Mouse (Mus musculus) kidney, adult 2 months (tissue): Measurements from ENCODE around the gene Dusp2. TPM values are rescaled to one million over a fixed set of nuclear protein-coding genes. Genes with fewer than 3 reads are reported as not detected.

Source experiments
- DNase-seq: peaks from one replicate; pipeline ENCODE4 v3.0.0; 2021
- H3K27ac ChIP-seq: fragments of 200-500 bp; 2 replicates; pipeline ENCODE4 v1.5.1; 2012; ENCODE audit warnings: low read depth, low read length, control low read depth, inconsistent platforms; ENCODE audit not compliant: insufficient read depth
- H3K27me3 ChIP-seq: fragments of 200-500 bp; replicated peaks from 2 replicates; pipeline ENCODE4 v1.6.1; 2012; ENCODE audit warnings: mild to moderate bottlenecking, moderate library complexity, low read length, inconsistent platforms; ENCODE audit not compliant: control insufficient read depth, insufficient read depth
- H3K36me3 ChIP-seq: fragments of 200-500 bp; 2 replicates; pipeline ENCODE4 v1.6.1; 2012; ENCODE audit warnings: mild to moderate bottlenecking, moderate library complexity, low read length, inconsistent platforms; ENCODE audit not compliant: control insufficient read depth, insufficient read depth
- H3K4me1 ChIP-seq: fragments of 200-500 bp; 2 replicates; pipeline ENCODE4 v1.6.1; 2011; ENCODE audit warnings: low read length; ENCODE audit not compliant: control insufficient read depth, insufficient read depth
- H3K4me3 ChIP-seq: fragments of 200-500 bp; 2 replicates; pipeline ENCODE4 v1.5.1; 2011; ENCODE audit warnings: mild to moderate bottlenecking, low read depth, low read length, control low read depth; ENCODE audit not compliant: insufficient read depth
- CTCF ChIP-seq: fragments of 200-500 bp; conservative IDR thresholded peaks from 2 replicates; pipeline ENCODE4 v1.5.1; 2011; ENCODE audit warnings: low read depth, mild to moderate bottlenecking, control low read depth, low read length, moderate library complexity, mixed read lengths; ENCODE audit not compliant: insufficient read depth, insufficient read length
- POLR2A ChIP-seq: fragments of 200-500 bp; IDR thresholded peaks from one replicate; pipeline ENCODE4 v1.6.1; 2011; ENCODE audit warnings: low read depth, low read length, control low read depth
- WGBS: fragments of 180-500 bp; shearing (Covaris S2); methylation state at CpG from one replicate; pipeline ENCODE4 v1.1.7; 2018; 5-methylcytosine and 5-hydroxymethylcytosine counted together
- polyA plus RNA-seq: library from polyadenylated mRNA; depleted of rRNA; stranded (reverse); fragments of >200 nt; gene quantifications from 2 replicates; pipeline ENCODE4 v1.2.3, GENCODE M21; 2012

Gene Dusp2
- polyA plus RNA-seq, 1 experiment, result 5.7 TPM

DNA sequence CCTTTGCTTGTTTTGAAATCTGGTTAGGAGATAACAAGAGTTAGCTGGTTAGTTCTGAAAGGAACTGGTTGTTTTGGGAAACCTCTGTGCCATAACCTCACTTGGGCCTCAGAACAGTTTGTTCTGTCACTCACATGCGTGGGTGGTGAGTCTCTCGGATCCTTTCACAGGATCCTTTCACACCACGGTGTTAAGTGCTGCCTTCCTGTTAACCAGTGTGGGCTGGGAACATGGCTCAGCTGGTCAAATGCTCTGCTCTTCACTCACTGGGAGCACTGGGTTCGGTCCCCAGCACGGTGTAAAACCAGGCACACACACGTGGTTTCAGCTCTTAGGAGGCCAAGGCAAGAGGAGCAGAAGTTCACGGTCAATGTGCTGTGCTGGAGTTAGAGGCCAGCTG, 11.5 kb upstream of the Dusp2 start:
- Histone ChIP-seq H3K27ac (no peak overlapping the region), H3K36me3 (no peaks in the 10 kb centered on the region), H3K4me1 (no peaks in the 10 kb centered on the region), H3K27me3 (no peaks in the 10 kb centered on the region), H3K4me3 (no peak overlapping the region)
- DNase-seq, result no peak
- TF ChIP-seq CTCF, result no peak
- no peak for TF ChIP-seq POLR2A
- WGBS, result 58% methylated on average over 7 of the region's 7 CpGs

DNA sequence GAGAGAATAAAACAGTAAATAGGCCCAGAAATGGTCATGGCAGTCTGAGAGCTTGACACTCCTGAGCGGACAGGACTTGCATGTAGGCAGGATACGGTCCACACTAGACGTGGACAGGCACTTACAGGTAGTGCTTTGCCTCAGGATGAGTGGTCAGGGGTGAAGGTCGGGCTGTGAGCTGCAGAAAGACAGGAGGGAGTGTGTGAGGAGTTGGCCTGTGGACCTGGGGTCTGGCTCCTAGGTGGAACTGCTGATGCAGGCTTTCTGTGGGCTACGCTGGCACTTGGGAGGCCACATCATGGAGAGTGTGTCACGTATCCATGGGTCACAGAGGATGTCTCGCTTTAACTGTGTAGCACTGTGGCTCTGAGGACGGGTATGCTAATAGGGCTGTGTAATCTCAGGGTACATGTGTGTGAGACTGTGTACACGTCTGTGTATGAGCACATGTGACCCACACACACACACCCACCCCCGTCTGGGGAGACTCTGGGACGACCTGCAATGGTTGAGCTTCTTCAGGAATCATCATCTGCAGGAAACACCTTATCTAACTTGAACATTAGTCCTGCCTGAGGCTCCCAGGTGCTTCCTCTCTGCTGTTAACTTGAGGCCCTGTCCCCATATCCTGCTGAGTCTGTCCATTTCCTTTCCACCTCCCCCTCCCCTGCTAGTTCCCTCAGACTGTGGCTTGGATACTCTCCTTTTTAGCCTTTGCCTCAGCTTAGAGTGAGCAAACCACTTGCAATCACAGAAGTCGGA, 7.7 kb upstream of the Dusp2 start:
- Histone ChIP-seq H3K27ac (no peak overlapping the region), H3K36me3 (no peaks in the 10 kb centered on the region), H3K4me3 (no peak overlapping the region), H3K27me3 (no peaks in the 10 kb centered on the region), H3K4me1 (no peaks in the 10 kb centered on the region)
- TF ChIP-seq CTCF (no peak), POLR2A (no peak)
- no peak for DNase-seq
- WGBS, result 75% methylated on average over 12 of the region's 12 CpGs

DNA sequence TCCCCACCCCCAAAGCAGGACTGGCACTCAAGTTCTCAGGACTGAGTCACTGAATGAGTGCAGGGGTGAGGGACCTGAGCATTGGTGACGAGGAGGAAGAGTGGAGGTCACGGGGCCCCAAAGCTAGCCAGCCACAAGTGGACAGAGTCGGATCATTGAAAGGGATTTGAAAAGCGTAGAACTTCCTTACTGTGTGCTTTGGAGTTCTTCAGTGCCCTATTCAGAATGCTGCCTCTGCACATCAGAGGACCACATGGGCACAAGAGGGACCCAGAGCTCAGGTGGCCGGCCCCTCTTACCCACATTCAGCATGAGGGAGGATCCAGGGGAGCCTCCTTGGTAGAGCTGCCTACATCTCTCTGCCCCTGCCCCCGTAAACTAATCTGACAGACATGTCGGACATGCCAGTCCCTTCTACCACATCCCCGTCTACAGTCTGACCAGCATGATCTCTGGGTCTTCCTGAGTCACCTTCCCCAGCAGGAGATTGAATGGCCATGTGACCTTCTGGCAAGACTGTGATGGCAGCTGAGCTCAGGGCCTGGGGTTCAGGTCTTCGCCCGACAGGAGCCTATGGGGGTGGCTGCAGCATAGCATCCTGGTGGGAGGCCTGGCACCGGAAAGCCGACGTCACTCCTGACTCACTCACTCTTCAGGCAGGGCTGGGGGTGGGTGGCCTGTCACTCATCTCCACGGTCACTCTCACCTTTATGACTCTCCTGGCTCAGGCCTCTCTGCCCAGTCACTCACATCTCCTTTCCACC, 3.0 kb upstream of the Dusp2 start:
- Histone ChIP-seq H3K27me3 (no peaks in the 10 kb centered on the region), H3K4me1 (no peaks in the 10 kb centered on the region), H3K4me3 (no peak overlapping the region), H3K36me3 (no peaks in the 10 kb centered on the region), H3K27ac (no peak overlapping the region)
- no peak for TF ChIP-seq CTCF
- TF ChIP-seq POLR2A, result no peak
- DNase-seq, result no peak
- 87% methylated on average over 14 of the region's 14 CpGs for WGBS

DNA sequence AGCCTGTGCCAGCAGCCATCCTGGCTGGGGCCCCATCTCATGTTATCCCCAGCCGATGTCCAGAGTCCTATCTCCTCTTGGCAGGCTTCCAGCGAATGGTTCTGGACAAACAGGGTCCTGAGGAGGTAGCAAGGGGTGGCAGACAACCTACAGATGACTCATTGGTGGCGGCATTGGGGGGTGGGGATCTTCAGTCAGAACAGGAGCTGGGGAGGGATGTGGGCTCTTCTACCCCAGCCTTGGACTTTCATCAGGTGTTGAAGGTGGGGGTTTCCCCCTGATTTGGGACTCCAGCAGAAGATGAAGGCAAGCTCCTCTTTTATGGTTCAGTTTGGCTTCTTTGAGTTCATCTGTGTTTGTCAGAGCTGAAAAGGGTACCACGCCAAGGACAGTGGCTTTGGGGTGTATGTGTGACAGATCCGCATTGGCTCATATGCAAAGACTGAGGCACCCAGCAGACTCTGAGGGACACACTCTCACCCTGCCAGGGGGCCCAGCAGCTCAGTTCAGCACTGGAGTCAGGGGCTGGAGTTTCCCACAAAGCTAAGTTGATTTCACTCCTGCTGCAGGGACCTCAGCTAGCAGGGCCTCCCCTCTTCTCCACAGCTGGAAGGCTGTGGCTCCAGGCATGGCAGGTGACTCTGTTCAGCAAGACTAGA, 1.9 kb upstream of the Dusp2 start:
- H3K27me3 ChIP-seq, result no peaks in the 10 kb centered on the region
- no peaks in the 10 kb centered on the region for H3K36me3 ChIP-seq
- no peak for DNase-seq
- no peak overlapping the region for H3K4me3 ChIP-seq
- H3K27ac ChIP-seq, result no peak overlapping the region
- TF ChIP-seq POLR2A (no peak), CTCF (no peak)
- H3K4me1 ChIP-seq, result no peaks in the 10 kb centered on the region
- 63% methylated on average over 5 of the region's 5 CpGs for WGBS

DNA sequence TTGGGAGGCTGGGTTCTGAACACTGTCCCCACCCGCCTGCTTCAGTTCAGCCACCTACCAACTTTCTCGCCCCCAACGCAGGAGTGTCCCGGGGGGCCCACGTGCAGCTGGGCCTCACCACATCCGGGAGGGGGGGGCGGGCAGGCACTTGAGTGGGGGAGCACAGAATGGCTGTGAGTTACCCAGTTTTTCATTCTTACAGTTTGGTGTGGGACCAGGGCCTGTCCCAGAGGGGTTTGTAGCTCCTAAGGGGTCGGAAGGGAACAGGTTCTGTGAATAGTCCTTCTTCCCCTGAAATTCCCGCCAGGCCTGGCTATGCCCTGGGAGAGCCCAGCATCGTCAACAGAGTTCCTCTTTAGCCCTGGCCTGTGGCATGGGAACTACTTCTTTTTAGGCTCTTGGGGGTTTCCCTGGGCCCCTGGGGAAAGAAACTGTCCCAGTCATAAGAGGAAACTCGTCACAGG, 849 bp upstream of the Dusp2 start:
- H3K36me3 ChIP-seq, result no peaks in the 10 kb centered on the region
- no peaks in the 10 kb centered on the region for H3K4me1 ChIP-seq
- no peak overlapping the region for H3K27ac ChIP-seq
- WGBS, result 56% methylated on average over 11 of the region's 11 CpGs
- DNase-seq, result no peak
- H3K4me3 ChIP-seq, result no peak overlapping the region
- TF ChIP-seq CTCF (no peak), POLR2A (no peak)
- H3K27me3 ChIP-seq, result no peaks in the 10 kb centered on the region

DNA sequence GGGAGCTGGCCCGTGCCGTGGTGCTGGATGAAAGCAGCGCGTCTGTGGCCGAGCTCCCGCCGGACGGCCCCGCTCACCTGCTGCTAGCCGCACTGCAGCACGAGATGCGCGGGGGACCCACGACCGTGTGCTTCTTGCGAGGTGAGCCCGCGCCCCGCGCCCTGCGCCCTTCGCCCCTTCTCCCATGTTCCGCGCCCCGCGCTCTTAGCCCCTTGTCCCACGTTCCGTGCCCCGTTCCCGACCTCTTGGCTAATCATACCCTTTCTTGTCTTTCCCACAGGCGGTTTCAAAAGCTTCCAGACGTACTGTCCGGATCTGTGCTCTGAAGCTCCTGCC, 506 bp downstream of the Dusp2 start:
- TF ChIP-seq POLR2A, result no peak
- TF ChIP-seq CTCF, result no peak
- Histone ChIP-seq H3K4me1 (no peaks in the 10 kb centered on the region), H3K27ac (no peak overlapping the region), H3K27me3 (no peaks in the 10 kb centered on the region), H3K4me3 (peak overlapping the region; percentile 45), H3K36me3 (no peaks in the 10 kb centered on the region)
- DNase-seq, result peak; percentile 17
- WGBS, result 3% methylated on average over 33 of the region's 33 CpGs

DNA sequence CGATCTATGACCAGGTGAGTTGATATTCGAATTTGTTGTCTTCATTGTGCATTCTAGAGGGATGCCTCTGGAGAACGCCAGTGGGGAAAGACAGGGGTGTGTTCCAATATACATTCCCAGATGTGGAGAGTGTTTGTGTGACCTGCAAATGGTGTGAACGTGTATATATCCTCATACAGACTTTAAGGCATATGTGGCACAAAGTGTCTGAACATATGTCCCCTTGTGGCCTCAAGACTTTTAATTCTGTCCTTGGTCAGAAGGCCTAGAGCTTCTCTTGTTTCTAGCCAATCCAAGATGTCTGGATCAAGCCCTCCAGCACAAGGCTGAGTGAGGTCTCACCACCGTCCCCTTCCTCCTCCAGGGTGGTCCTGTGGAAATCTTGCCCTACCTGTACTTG, 926 bp downstream of the Dusp2 start:
- Histone ChIP-seq H3K27ac (no peak overlapping the region), H3K4me3 (no peak overlapping the region), H3K4me1 (no peaks in the 10 kb centered on the region), H3K27me3 (no peaks in the 10 kb centered on the region), H3K36me3 (no peaks in the 10 kb centered on the region)
- no peak for DNase-seq
- WGBS, result 58% methylated on average over 5 of the region's 5 CpGs
- no peak for TF ChIP-seq POLR2A
- no peak for TF ChIP-seq CTCF
